Mouse (Mus musculus) liver, embryonic 14.5 days (tissue): ENCODE results near the gene Atg9b. TPM values are rescaled to one million over a fixed set of nuclear protein-coding genes. Genes with fewer than 3 reads are reported as not detected.

ENCODE experiments used
- ATAC-seq: fragments of 200-750 bp; cut with Nextera tagmentation; 2 replicates; pipeline ENCODE4 v1.8.0; 2017; ENCODE audit warnings: moderate number of reproducible peaks, mild to moderate bottlenecking, moderate library complexity; ENCODE audit not compliant: insufficient read depth
- DNase-seq, 3 experiments: peaks; one replicate each; pipeline ENCODE4 v3.0.0-alpha.2; 2012 to 2013; ENCODE audit warnings: low read depth in 3 of 3, low spot score in 3 of 3
- H3K27ac ChIP-seq: fragments of 300-500 bp; sonication (generic); 2 replicates; pipeline ENCODE4 v1.5.1; 2014; ENCODE audit warnings: moderate library complexity, mild to moderate bottlenecking, control low read depth, inconsistent platforms
- H3K27me3 ChIP-seq: fragments of 300-500 bp; sonication (generic); 2 replicates; pipeline ENCODE4 v1.6.1; 2014; ENCODE audit warnings: mild to moderate bottlenecking, low read length, moderate library complexity; ENCODE audit not compliant: control insufficient read depth, insufficient read depth
- H3K36me3 ChIP-seq: fragments of 300-500 bp; sonication (generic); replicated peaks from 2 replicates; pipeline ENCODE4 v1.6.1; 2014; ENCODE audit warnings: low read depth; ENCODE audit not compliant: control insufficient read depth, insufficient read depth
- H3K4me1 ChIP-seq, 2 experiments: fragments of 200-500 bp in 1 of 2; fragments of 300-500 bp in 1 of 2; sonication (generic) in 1 of 2; replicated peaks; 2 replicates each; pipeline ENCODE4 v1.6.1; 2012 to 2014; ENCODE audit warnings: antibody characterized with exemption in 1 of 2, inconsistent platforms in 1 of 2, low read length in 1 of 2; ENCODE audit not compliant: control insufficient read depth in 2 of 2, insufficient read depth in 2 of 2
- H3K4me2 ChIP-seq: fragments of 300-500 bp; sonication (generic); 2 replicates; pipeline ENCODE4 v1.6.1; 2014; ENCODE audit warnings: low read depth, mild to moderate bottlenecking, control low read depth, moderate library complexity
- H3K4me3 ChIP-seq, 2 experiments: fragments of 200-500 bp in 1 of 2; fragments of 300-500 bp in 1 of 2; sonication (generic) in 1 of 2; 2 replicates each; pipeline ENCODE4 v1.5.1; 2012 to 2014; ENCODE audit warnings: low read depth in 2 of 2, low read length in 2 of 2, mild to moderate bottlenecking in 2 of 2, control low read depth in 1 of 2, inconsistent platforms in 1 of 2, moderate library complexity in 1 of 2; ENCODE audit not compliant: insufficient read depth in 1 of 2
- H3K9ac ChIP-seq: fragments of 300-500 bp; sonication (generic); replicated peaks from 2 replicates; pipeline ENCODE4 v1.6.1; 2014; ENCODE audit warnings: mild to moderate bottlenecking, control low read depth, moderate library complexity
- H3K9me3 ChIP-seq: fragments of 300-500 bp; sonication (generic); 2 replicates; pipeline ENCODE4 v1.6.1; 2016; ENCODE audit warnings: low read length, mixed read lengths; ENCODE audit not compliant: control insufficient read depth
- CTCF ChIP-seq: IDR thresholded peaks from 2 replicates; pipeline ENCODE4 v1.5.1; 2016; ENCODE audit warnings: antibody characterized with exemption, low read depth, control low read depth
- EP300 ChIP-seq: IDR thresholded peaks from 2 replicates; pipeline ENCODE4 v1.6.1; 2016; ENCODE audit warnings: antibody characterized with exemption, low read depth
- WGBS: fragments of 180-500 bp; shearing (Covaris S2); extraction: QIAGEN DNeasy Blood & Tissue Kit; methylation state at CpG from one replicate; pipeline ENCODE4 v1.1.7; 2014; ENCODE audit not compliant: insufficient replicate concordance; 5-methylcytosine and 5-hydroxymethylcytosine counted together
- polyA plus RNA-seq, 2 experiments: library from polyadenylated mRNA; depleted of rRNA in 1 of 2; stranded (reverse) in 1 of 2; unstranded in 1 of 2; fragments of >200 nt; fragmentation: Nextera tagmentation in 1 of 2; extraction: Ambion mirVana in 1 of 2; gene quantifications; 2 replicates each; pipeline versions ENCODE4 v1.2.1 to v1.2.3; 2012 to 2014

Gene Atg9b
- polyA plus RNA-seq, 2 experiments, result 0.14 to 0.57 TPM

- Histone ChIP-seq H3K27me3 (peaks cover 9% of the 10 kb centered on the region), H3K4me2 (no peak overlapping the region), H3K36me3 (no peaks in the 10 kb centered on the region), H3K4me3 (no peak overlapping the region), H3K9me3 (no peaks in the 10 kb centered on the region), H3K27ac (no peak overlapping the region), H3K9ac (no peak overlapping the region), H3K4me1 (peaks cover 5 to 20% of the 10 kb centered on the region in 2 experiments; a peak in 3 of 4 replicates)
- ATAC-seq (peak; percentile 51), DNase-seq (peak in 2 of 3 experiments; percentile 9 to 11)
- 8% methylated on average over 2 of the region's 2 CpGs for WGBS
- 0 out of 2 replicates have a peak, but pooled peaks have one; percentile 19 for TF ChIP-seq EP300
- no peak for TF ChIP-seq CTCF
Observed at GRCm38 (mm10) chr5:24343977-24344436, 47.9 kb downstream of the Atg9b start.

- Histone ChIP-seq H3K36me3 (no peaks in the 10 kb centered on the region), H3K4me3 (no peak overlapping the region), H3K27ac (no peak overlapping the region), H3K9me3 (no peaks in the 10 kb centered on the region), H3K4me1 (peaks cover 5 to 20% of the 10 kb centered on the region in 2 experiments; a peak in 3 of 4 replicates), H3K4me2 (no peak overlapping the region), H3K9ac (no peak overlapping the region), H3K27me3 (peaks cover 3% of the 10 kb centered on the region)
- ATAC-seq (0 out of 2 replicates have a peak, but pooled peaks have one; percentile 7), DNase-seq (no peak)
- TF ChIP-seq EP300 (no peak), CTCF (no peak)
Observed at GRCm38 (mm10) chr5:24343379-24343778, 48.6 kb downstream of the Atg9b start.

- Histone ChIP-seq H3K4me3 (no peak overlapping the region), H3K27me3 (peaks cover under 1% of the 10 kb centered on the region), H3K4me1 (peaks cover 5 to 20% of the 10 kb centered on the region in 2 experiments; a peak in 3 of 4 replicates), H3K4me2 (no peak overlapping the region), H3K9ac (no peak overlapping the region), H3K9me3 (no peaks in the 10 kb centered on the region), H3K36me3 (no peaks in the 10 kb centered on the region), H3K27ac (no peak overlapping the region)
- no peak for ATAC-seq
- no peak for DNase-seq
- no peak for TF ChIP-seq CTCF
- no peak for TF ChIP-seq EP300
- WGBS, result 57% methylated on average over 8 of the region's 8 CpGs
Observed at GRCm38 (mm10) chr5:24342966-24343365, 49.0 kb downstream of the Atg9b start.

GRCm38 (mm10) chr5:24342205-24342963 lies 49.6 kb downstream of the Atg9b start:
- DNase-seq (no peak), ATAC-seq (no peak)
- no peak overlapping the region for H3K4me2 ChIP-seq
- H3K36me3 ChIP-seq, result no peaks in the 10 kb centered on the region
- no peaks in the 10 kb centered on the region for H3K27me3 ChIP-seq
- no peak overlapping the region for H3K9ac ChIP-seq
- H3K27ac ChIP-seq, result no peak overlapping the region
- H3K4me1 ChIP-seq, result peaks cover 5 to 20% of the 10 kb centered on the region in 2 experiments; a peak in 3 of 4 replicates
- WGBS, result 61% methylated on average over 14 of the region's 14 CpGs
- H3K4me3 ChIP-seq, result no peak overlapping the region
- TF ChIP-seq EP300 (no peak), CTCF (no peak)
- no peaks in the 10 kb centered on the region for H3K9me3 ChIP-seq

- Histone ChIP-seq H3K27ac (no peak overlapping the region), H3K4me3 (no peak overlapping the region), H3K36me3 (no peaks in the 10 kb centered on the region), H3K9ac (no peak overlapping the region), H3K4me2 (no peak overlapping the region), H3K9me3 (no peaks in the 10 kb centered on the region), H3K27me3 (no peaks in the 10 kb centered on the region), H3K4me1 (no peaks in the 10 kb centered on the region; a peak in 1 of 4 replicates)
- ATAC-seq (no peak), DNase-seq (no peak)
- 23% methylated on average over 2 of the region's 2 CpGs for WGBS
- no peak for TF ChIP-seq CTCF
Observed at GRCm38 (mm10) chr5:24337821-24338220, 54.1 kb downstream of the Atg9b start.
